Mouse (Mus musculus): ENCODE results near the gene Serpinb9.
"Not testable (repeated sequence)": the region's sequence is repeated elsewhere in the genome, so short reads cannot be mapped to it uniquely, and the experiment has no call there.

Serpinb9 gene

GRCm38 (mm10) chr13:33002950-33003349 is at the start of gene Serpinb9:
TSS of gene Serpinb9 (plus strand) at chr13:33003250.
- no peak for DNase-seq (ENCODE audit: low spot score)

- DNase-seq (ENCODE audit: low spot score), result no peak
Measured at GRCm38 (mm10) chr13:32956537-32956936, 46.5 kb upstream of the Serpinb9 start.

DNA sequence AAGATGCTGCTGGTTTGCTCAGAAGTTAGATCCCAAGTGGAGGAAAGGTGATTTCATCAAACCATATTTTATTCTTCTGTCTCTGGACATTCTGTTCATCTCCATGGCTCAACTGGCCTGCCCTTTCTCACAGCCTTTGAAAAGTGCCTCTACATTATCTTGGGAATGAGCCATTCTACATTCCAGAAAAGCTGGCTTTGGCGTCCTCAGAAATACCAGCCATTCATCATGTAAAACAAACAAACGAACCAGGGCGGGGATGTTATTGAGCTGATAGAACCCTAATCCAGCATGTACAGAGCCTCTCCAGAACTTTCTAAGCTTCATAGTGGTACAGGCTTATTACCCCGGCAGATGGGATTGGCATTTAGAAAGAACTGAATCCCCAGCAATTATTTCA is 45.1 kb upstream of the Serpinb9 start:
- DNase-seq (ENCODE audit: low spot score), result no peak

- DNase-seq (ENCODE audit: low spot score), result not testable (repeated sequence)
Measured at GRCm38 (mm10) chr13:32958521-32958920, 44.5 kb upstream of the Serpinb9 start.

- DNase-seq (ENCODE audit: low spot score), result no peak
Measured at GRCm38 (mm10) chr13:32963990-32964753, 38.9 kb upstream of the Serpinb9 start.

DNA sequence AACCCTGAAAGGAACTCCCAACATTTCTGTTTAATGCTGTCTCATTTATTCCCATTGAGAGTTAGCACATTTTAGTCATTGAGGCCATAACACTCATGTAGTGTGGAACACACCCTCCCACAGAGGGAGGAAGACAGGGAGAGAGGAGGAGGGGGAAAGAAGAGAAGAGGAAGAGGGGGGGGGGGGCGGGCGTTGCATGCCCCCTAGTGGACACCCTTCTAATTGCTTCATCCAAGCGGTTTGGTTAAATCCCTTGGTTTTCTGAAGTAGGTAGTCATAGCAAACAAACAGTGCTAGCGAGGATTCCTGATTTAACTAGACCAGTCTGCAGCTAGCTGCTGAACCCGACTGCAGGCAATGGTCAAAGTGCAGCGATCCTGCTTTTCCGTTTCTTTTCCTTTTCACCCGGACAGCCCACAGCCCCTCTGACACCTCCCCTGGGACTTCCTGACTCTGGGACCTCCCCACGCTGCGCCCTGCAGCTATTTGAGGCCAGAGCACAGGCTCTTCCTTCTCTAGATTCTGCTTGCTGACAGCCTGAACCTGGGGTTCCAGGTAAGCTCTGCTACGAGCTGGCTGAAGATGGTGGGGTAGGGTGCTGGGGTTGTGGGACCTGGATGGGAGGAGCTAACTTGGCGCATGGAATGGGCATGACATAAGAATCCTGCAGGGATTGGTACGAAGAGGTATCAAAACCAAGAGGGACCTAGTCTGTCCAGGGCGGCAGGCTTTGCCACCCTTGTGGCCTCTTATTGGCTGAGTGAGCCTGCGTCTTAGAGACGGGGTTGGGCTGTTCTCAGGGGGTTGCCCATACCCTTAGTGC is 37.9 kb upstream of the Serpinb9 start, which contains the start of gene Serpinb6b:
Gene Serpinb6b (plus strand): TSS at position 221 of the 823 bp plus-strand sequence.
- peak; percentile 28 for DNase-seq (ENCODE audit: low spot score)

GRCm38 (mm10) chr13:32966116-32966515 is 36.9 kb upstream of the Serpinb9 start:
- DNase-seq (ENCODE audit: low spot score), result no peak

DNA sequence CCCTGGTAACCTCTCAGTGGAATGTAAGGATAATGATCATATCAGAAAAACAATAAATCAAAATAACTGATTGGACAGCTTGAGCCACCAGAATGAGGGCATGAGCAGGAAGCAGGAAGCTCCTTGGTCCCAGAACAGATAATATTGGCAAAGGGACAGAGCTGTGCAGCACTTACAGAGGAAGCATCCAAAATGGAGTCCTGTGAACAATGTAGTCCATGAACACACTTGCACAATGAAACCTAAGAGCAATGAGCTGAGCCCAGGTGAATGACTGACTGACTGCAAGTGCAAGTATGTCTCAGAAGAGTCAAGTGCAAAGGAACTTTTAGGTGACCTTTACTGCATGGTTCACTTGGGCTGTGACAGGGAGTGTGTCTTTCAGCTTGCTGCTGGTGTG is 35.8 kb upstream of the Serpinb9 start:
- DNase-seq (ENCODE audit: low spot score), result no peak

- no peak for DNase-seq (ENCODE audit: low spot score)
Measured at GRCm38 (mm10) chr13:32968353-32968984, 34.6 kb upstream of the Serpinb9 start.

GRCm38 (mm10) chr13:32968996-32969640 is 33.9 kb upstream of the Serpinb9 start:
- no peak for DNase-seq (ENCODE audit: low spot score)

DNA sequence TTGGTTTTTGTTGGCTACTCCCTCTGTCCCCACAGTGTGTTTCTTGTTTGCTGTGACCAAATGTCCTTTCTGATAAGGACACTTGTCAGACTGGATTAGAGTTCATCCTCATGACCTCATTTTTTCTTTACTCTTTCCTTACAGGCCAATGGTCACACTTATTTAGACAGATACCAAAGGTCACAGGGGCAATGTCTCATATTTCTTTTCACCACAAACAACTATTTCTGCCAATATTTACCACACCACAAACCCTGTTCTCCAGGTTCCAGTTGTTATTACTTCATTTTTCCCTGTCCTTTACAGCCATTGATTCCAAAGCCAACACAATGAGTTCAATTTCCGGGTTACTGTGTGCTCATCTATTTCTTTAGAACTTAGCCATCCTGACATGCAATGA is 33.4 kb upstream of the Serpinb9 start:
- DNase-seq (ENCODE audit: low spot score), result no peak

- DNase-seq (ENCODE audit: low spot score), result no peak
Measured at GRCm38 (mm10) chr13:32970776-32971175, 32.3 kb upstream of the Serpinb9 start.

GRCm38 (mm10) chr13:32974268-32974667 is 28.8 kb upstream of the Serpinb9 start:
- DNase-seq (ENCODE audit: low spot score), result no peak

- DNase-seq (ENCODE audit: low spot score), result no peak
Measured at GRCm38 (mm10) chr13:32974889-32975460, 28.1 kb upstream of the Serpinb9 start.

DNA sequence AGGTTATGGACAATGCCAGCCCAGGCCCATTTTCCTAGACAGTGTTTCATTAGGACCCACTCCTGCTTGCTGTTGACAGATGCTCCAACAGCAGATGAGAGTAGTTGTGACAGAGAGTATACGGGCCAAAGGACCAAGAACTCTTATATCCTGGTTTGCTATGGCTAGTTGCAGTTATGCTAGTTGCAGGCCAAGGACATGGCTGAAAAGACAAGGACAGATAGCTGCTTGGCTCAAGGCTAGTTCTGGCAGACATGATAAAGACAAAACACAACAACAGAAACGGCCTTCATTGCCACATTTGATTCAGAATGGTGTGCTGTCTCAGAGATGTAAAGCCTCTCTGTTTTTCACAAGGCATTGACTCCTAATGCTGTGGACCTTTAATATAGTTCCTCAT is 27.3 kb upstream of the Serpinb9 start:
- DNase-seq (ENCODE audit: low spot score), result no peak

GRCm38 (mm10) chr13:32982556-32983042 is 20.5 kb upstream of the Serpinb9 start:
- no peak for DNase-seq (ENCODE audit: low spot score)

GRCm38 (mm10) chr13:32986256-32986655 is 16.8 kb upstream of the Serpinb9 start:
- no peak for DNase-seq (ENCODE audit: low spot score)

- DNase-seq (ENCODE audit: low spot score), result no peak
Measured at GRCm38 (mm10) chr13:32993152-32993893, 9.7 kb upstream of the Serpinb9 start.

DNA sequence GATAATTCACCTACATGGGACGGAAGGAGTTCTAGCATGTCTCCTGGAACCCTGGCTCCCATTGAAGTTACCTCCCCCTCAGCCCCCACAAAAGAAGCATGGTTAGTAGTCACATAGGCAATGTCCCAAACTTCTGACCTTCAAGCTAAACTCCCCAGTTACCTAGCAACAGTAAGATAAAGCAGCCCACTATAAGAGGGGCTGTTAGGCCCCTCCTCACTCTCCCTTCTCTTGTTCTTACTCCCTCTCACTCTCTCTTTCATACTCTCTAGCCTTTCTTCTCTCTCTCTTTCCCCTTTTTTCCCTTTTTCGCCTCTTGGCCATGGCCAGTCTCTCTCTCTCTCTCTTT is 9.2 kb upstream of the Serpinb9 start:
- no peak for DNase-seq (ENCODE audit: low spot score)

- no peak for DNase-seq (ENCODE audit: low spot score)
Measured at GRCm38 (mm10) chr13:32995051-32995450, 8.0 kb upstream of the Serpinb9 start.

DNA sequence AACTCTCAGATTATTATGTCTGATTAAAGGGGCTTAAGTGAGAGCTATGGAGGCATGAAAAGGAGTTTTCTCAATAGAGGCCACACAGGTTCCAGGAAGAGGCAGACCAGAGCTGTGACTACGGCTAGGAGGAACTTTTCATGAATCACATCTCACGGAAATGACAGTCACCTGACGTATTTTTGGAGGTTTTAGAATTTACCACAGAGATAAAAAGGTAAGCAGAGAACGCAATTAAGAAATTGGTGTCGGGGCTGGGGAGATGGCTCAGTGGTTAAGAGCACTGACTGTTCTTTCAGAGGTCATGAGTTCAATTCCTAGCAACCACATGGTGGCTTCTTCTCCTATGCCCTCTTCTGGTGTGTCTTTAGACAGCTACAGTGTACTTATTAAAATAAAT is 1.7 kb upstream of the Serpinb9 start:
- DNase-seq (ENCODE audit: low spot score), result no peak

Data from ovary, postnatal 14 days (tissue).